Mouse (Mus musculus): ENCODE measurements around the gene Adam19. TPM values are rescaled to one million over a fixed set of nuclear protein-coding genes. Genes with fewer than 3 reads are reported as not detected.

The Adam19 gene
- polyA plus RNA-seq, 1 experiment from 2014 or later, result 27.0 TPM

GRCm38 (mm10) chr11:46107046-46107445 lies 51.3 kb downstream of the Adam19 start:
- Histone ChIP-seq H3K36me3 (ENCODE audit: insufficient read depth) (peaks cover 26% of the 10 kb centered on the region), H3K27me3 (ENCODE audit: insufficient read depth, low read length) (no peaks in the 10 kb centered on the region), H3K4me3 (ENCODE audit: low read depth, low read length) (no peak overlapping the region), H3K9ac (no peak overlapping the region), H3K4me1 (ENCODE audit: insufficient read depth) (no peaks in the 10 kb centered on the region), H3K4me2 (no peak overlapping the region), H3K27ac (ENCODE audit: low read depth) (no peak overlapping the region), H3K9me3 (ENCODE audit: low read depth, low read length) (no peaks in the 10 kb centered on the region)
- no peak for DNase-seq
- ATAC-seq (ENCODE audit: insufficient read depth), result no peak
- 97% methylated on average over 1 of the region's 1 CpGs for WGBS
- TF ChIP-seq CTCF (IDR thresholded peaks at IDR 0.05; ENCODE audit: low read depth), result no peak

DNA sequence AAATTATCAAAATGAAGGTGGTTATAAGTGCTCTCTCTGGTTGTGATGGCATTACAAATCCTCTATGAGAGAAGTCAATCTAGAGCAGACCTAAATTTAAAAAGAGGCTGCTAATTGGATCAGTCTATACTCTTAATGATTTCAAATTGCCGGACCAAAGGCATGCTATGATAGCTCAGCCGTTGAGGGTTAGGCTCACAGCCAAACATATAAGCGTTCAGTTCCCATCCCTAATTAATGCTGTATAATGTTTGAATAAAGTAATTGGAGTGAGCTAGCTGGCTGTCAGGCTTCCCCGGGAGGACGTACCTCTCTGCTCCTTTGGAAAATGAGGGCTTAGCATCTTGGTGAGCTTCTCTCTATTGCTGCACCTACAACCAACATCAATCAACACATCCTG lies 53.4 kb downstream of the Adam19 start:
- no peak overlapping the region for H3K4me3 ChIP-seq (ENCODE audit: low read depth, low read length)
- no peak overlapping the region for H3K4me2 ChIP-seq
- no peak overlapping the region for H3K9ac ChIP-seq
- no peak for TF ChIP-seq CTCF (IDR thresholded peaks at IDR 0.05; ENCODE audit: low read depth)
- ATAC-seq (ENCODE audit: insufficient read depth) (no peak), DNase-seq (no peak)
- no peak overlapping the region for H3K27ac ChIP-seq (ENCODE audit: low read depth)
- 84% methylated on average over 5 of the region's 5 CpGs for WGBS
- peaks cover 23% of the 10 kb centered on the region; the same call in 1 of the 2 replicates for H3K36me3 ChIP-seq (ENCODE audit: insufficient read depth)
- H3K27me3 ChIP-seq (ENCODE audit: insufficient read depth, low read length), result no peaks in the 10 kb centered on the region
- no peaks in the 10 kb centered on the region for H3K4me1 ChIP-seq (ENCODE audit: insufficient read depth)
- no peaks in the 10 kb centered on the region for H3K9me3 ChIP-seq (ENCODE audit: low read depth, low read length)

GRCm38 (mm10) chr11:46110156-46110944 lies 54.6 kb downstream of the Adam19 start:
- H3K27me3 ChIP-seq (ENCODE audit: insufficient read depth, low read length), result no peaks in the 10 kb centered on the region
- H3K9me3 ChIP-seq (ENCODE audit: low read depth, low read length), result no peaks in the 10 kb centered on the region
- H3K4me1 ChIP-seq (ENCODE audit: insufficient read depth), result no peaks in the 10 kb centered on the region
- DNase-seq (peak; percentile 67), ATAC-seq (ENCODE audit: insufficient read depth) (peak; percentile 70; the same call in 1 of the 2 replicates)
- no peak overlapping the region for H3K9ac ChIP-seq
- H3K36me3 ChIP-seq (ENCODE audit: insufficient read depth), result peaks cover 23% of the 10 kb centered on the region; the same call in 1 of the 2 replicates
- no peak for TF ChIP-seq CTCF (IDR thresholded peaks at IDR 0.05; ENCODE audit: low read depth)
- no peak overlapping the region for H3K4me2 ChIP-seq
- no peak overlapping the region for H3K27ac ChIP-seq (ENCODE audit: low read depth)
- no peak overlapping the region for H3K4me3 ChIP-seq (ENCODE audit: low read depth, low read length)
- WGBS, result 65% methylated on average over 8 of the region's 8 CpGs

- no peak overlapping the region for H3K9ac ChIP-seq
- ATAC-seq (ENCODE audit: insufficient read depth) (peak; percentile 64; the same call in 1 of the 2 replicates), DNase-seq (no peak)
- H3K27me3 ChIP-seq (ENCODE audit: insufficient read depth, low read length), result no peaks in the 10 kb centered on the region
- H3K4me2 ChIP-seq, result no peak overlapping the region
- H3K4me1 ChIP-seq (ENCODE audit: insufficient read depth), result no peaks in the 10 kb centered on the region
- TF ChIP-seq CTCF (IDR thresholded peaks at IDR 0.05; ENCODE audit: low read depth), result no peak
- no peak overlapping the region for H3K4me3 ChIP-seq (ENCODE audit: low read depth, low read length)
- no peaks in the 10 kb centered on the region for H3K9me3 ChIP-seq (ENCODE audit: low read depth, low read length)
- H3K27ac ChIP-seq (ENCODE audit: low read depth), result no peak overlapping the region
- WGBS, result 69% methylated on average over 1 of the region's 1 CpGs
- peaks cover 27% of the 10 kb centered on the region for H3K36me3 ChIP-seq (ENCODE audit: insufficient read depth)
These were observed 55.1 kb downstream of the Adam19 start for GRCm38 (mm10) chr11:46110945-46111287.

DNA sequence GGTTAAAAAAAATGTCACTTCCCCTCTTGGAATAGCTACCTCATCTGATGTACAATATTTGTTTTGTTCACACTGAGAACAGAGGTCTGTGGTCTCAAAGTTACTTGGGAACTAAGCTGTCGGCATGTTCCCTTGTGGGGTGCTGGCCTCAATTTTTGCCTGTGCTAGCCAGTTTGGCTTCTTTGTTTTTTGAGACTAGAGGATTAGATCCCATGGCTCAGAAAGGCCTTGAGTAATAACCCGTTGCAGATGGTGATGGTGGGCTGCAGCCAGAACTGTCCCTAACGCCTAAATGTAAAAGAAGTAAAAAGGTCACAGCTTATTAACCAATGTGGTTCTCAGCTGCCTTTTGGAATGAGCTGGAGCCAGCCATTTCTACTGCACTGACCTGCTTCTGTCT lies 57.4 kb downstream of the Adam19 start:
- H3K4me1 ChIP-seq (ENCODE audit: insufficient read depth), result no peaks in the 10 kb centered on the region

GRCm38 (mm10) chr11:46114221-46114620 lies 58.4 kb downstream of the Adam19 start:
- no peak for DNase-seq
- Histone ChIP-seq H3K4me1 (ENCODE audit: insufficient read depth) (no peaks in the 10 kb centered on the region), H3K36me3 (ENCODE audit: insufficient read depth) (peaks cover 53% of the 10 kb centered on the region), H3K9me3 (ENCODE audit: low read depth, low read length) (no peaks in the 10 kb centered on the region), H3K27ac (ENCODE audit: low read depth) (no peak overlapping the region), H3K27me3 (ENCODE audit: insufficient read depth, low read length) (no peaks in the 10 kb centered on the region), H3K4me2 (no peak overlapping the region), H3K4me3 (ENCODE audit: low read depth, low read length) (no peak overlapping the region), H3K9ac (no peak overlapping the region)
- TF ChIP-seq CTCF (IDR thresholded peaks at IDR 0.05; ENCODE audit: low read depth), result no peak
- 87% methylated on average over 7 of the region's 7 CpGs for WGBS
- no peak for ATAC-seq (ENCODE audit: insufficient read depth)

More for the DNA sequence above, 57.4 kb downstream of the Adam19 start:
- no peak for TF ChIP-seq CTCF (IDR thresholded peaks at IDR 0.05; ENCODE audit: low read depth)
- ATAC-seq (ENCODE audit: insufficient read depth), result no peak
- no peak overlapping the region for H3K9ac ChIP-seq
- H3K27ac ChIP-seq (ENCODE audit: low read depth), result no peak overlapping the region
- H3K4me2 ChIP-seq, result no peak overlapping the region
- H3K9me3 ChIP-seq (ENCODE audit: low read depth, low read length), result no peaks in the 10 kb centered on the region
- H3K27me3 ChIP-seq (ENCODE audit: insufficient read depth, low read length), result no peaks in the 10 kb centered on the region
- peaks cover 43% of the 10 kb centered on the region for H3K36me3 ChIP-seq (ENCODE audit: insufficient read depth)
- DNase-seq, result no peak
- 71% methylated on average over 3 of the region's 3 CpGs for WGBS
- no peak overlapping the region for H3K4me3 ChIP-seq (ENCODE audit: low read depth, low read length)

- Histone ChIP-seq H3K27me3 (ENCODE audit: insufficient read depth, low read length) (no peaks in the 10 kb centered on the region), H3K4me1 (ENCODE audit: insufficient read depth) (no peaks in the 10 kb centered on the region), H3K9me3 (ENCODE audit: low read depth, low read length) (no peaks in the 10 kb centered on the region), H3K9ac (no peak overlapping the region), H3K4me2 (no peak overlapping the region), H3K36me3 (ENCODE audit: insufficient read depth) (peaks cover 61% of the 10 kb centered on the region), H3K4me3 (ENCODE audit: low read depth, low read length) (no peak overlapping the region), H3K27ac (ENCODE audit: low read depth) (no peak overlapping the region)
- TF ChIP-seq CTCF (IDR thresholded peaks at IDR 0.05; ENCODE audit: low read depth), result no peak
- 66% methylated on average over 4 of the region's 4 CpGs for WGBS
- no peak for DNase-seq
- no peak for ATAC-seq (ENCODE audit: insufficient read depth)
These were observed 59.2 kb downstream of the Adam19 start for GRCm38 (mm10) chr11:46115011-46115410.
